Mouse (Mus musculus): ENCODE measurements around the gene Spc24. TPM values are rescaled to one million over a fixed set of nuclear protein-coding genes. Genes with fewer than 3 reads are reported as not detected.
"Not testable (repeated sequence)": the region's sequence is repeated elsewhere in the genome, so short reads cannot be mapped to it uniquely, and the experiment has no call there.

Gene Spc24
- polyA plus RNA-seq, 1 experiment: 31.7 TPM

- no peak for DNase-seq (ENCODE audit: low read depth, low spot score)
- WGBS: 9% methylated on average over 6 of the region's 6 CpGs
These were observed 26.8 kb upstream of the Spc24 start for GRCm38 (mm10) chr9:21786906-21787305.

GRCm38 (mm10) chr9:21786309-21786708 is 26.2 kb upstream of the Spc24 start:
- not testable (repeated sequence) for DNase-seq (ENCODE audit: low read depth, low spot score)
- WGBS: 78% methylated on average over 2 of the region's 2 CpGs

GRCm38 (mm10) chr9:21784517-21785307 is 24.6 kb upstream of the Spc24 start:
- WGBS: 27% methylated on average over 7 of the region's 7 CpGs
- no peak for DNase-seq (ENCODE audit: low read depth, low spot score)

DNA sequence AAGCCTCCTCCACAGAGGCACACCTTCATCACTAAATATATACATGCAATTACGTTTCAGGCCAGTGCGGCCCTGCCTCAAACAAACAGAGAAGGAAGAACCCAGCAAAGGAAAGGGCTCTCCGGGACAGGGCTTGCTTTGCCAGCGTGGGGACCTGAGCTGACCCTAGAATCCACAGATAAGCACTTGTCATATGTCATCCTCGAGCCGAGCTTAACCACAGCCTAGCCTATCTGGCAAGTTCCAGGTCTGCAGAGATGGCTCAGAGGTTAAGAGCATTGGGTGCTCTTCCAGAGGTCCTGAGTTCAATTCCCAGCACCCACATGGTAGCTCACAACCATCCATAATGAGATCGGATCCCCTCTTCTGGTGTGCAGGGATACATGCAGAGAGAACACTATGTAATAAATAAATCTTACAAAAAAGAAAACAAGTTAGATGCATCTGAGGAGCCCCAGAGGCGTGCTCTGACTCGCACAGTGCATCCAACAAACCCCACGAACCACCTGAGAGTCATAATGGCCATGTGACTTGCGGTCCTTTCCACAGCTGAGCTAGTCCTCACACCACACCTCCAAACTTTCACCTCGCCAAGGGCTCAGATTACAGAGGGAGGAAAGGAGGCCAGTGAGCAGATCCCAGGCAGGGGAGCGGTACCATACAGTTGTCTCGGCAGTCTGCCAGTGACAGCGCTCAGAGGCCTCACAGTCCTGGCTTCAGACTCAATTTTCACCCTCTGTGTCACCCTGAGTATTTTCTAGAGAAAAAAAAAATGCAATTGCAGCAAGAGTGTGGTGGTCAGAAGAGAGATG is 21.8 kb upstream of the Spc24 start:
- DNase-seq (ENCODE audit: low read depth, low spot score): no peak
- WGBS: 66% methylated on average over 15 of the region's 15 CpGs

DNA sequence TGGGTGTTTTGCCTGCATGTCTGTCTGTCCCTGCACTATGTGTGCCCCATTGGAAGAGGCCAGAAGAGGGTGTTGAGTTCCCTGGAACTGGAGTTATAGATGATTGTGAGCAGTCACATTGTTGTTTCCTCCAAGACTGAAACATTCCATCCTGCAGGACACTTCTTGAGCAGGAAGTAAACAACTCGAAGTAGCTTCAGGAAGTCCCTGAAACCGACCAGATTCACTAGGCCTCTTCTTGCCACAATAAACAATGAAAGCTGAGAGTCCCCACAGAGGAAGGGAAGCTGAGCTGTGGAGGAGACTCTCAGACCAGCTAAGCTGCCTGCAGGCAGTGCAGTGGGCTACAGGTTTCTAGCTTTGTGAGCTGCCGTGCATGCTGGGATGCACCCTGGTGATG is 17.6 kb upstream of the Spc24 start:
- WGBS: 88% methylated on average over 3 of the region's 3 CpGs
- no peak for DNase-seq (ENCODE audit: low read depth, low spot score)

- WGBS: 93% methylated on average over 16 of the region's 16 CpGs
- no peak for DNase-seq (ENCODE audit: low read depth, low spot score)
These were observed 14.2 kb upstream of the Spc24 start for GRCm38 (mm10) chr9:21774353-21774752.

- WGBS: 77% methylated on average over 5 of the region's 5 CpGs
- DNase-seq (ENCODE audit: low read depth, low spot score): not testable (repeated sequence)
These were observed 13.3 kb upstream of the Spc24 start for GRCm38 (mm10) chr9:21773396-21773795.

DNA sequence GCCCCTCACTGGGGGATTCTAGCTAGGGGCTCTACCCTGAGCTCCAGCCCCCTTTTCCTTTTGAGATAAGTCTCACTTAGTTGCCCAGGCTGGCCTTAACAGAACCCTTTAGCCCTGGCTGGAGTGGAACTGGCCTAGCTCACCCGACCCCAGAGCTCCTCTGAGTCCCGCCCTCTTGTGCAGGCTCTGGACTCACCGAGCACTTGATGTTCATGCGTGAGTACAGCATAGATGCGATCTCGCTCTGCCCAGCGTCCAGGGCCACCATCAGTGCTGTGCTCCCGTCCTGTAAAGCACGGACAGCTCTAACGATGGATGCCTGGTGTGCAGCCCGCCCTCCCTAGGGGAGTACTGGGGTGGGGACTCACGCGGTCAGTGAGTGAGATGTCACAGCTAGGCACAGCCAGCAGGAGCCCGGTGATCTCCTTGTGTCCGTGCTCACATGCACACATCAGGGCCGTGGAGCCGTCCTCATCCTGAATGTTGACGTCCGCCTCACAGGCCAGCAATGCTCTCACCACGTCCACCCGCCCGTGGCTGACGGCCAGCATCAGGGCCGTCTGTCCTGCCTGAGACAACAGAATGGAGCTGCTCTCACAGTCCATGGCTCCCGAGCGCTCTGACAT is 9.6 kb upstream of the Spc24 start:
- DNase-seq (ENCODE audit: low read depth, low spot score): no peak
- WGBS: 81% methylated on average over 26 of the region's 26 CpGs

GRCm38 (mm10) chr9:21768511-21769411 is 8.7 kb upstream of the Spc24 start:
- 40% methylated on average over 13 of the region's 13 CpGs for WGBS
- no peak for DNase-seq (ENCODE audit: low read depth, low spot score)

GRCm38 (mm10) chr9:21767896-21768295 is 7.8 kb upstream of the Spc24 start:
- WGBS: 54% methylated on average over 11 of the region's 11 CpGs

GRCm38 (mm10) chr9:21764084-21764999 is 4.2 kb upstream of the Spc24 start:
- DNase-seq (ENCODE audit: low read depth, low spot score): no peak
- WGBS: 92% methylated on average over 6 of the region's 6 CpGs

More at GRCm38 (mm10) chr9:21767896-21768295, 7.8 kb upstream of the Spc24 start:
- no peak for DNase-seq (ENCODE audit: low read depth, low spot score)

DNA sequence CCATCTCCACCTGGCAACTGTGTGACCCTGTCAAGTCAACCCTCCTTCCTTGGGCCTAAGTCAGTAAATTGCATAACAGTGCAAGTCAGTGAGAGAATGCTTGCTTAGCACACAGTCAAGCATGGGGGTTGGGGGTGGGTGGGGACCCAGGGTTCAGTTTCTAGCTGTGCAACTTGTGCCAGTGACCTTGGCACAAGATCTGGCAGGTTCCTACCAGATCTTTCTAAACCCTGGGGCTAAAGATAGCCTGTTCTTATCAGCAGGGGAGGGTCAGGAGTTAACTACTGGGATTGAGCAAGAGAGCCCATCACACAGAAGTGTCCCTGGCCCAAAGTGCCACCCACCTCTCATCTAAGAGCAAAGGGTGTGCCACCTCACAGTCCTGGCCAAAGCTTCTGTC is 2.0 kb upstream of the Spc24 start:
- DNase-seq (ENCODE audit: low read depth, low spot score): no peak

DNA sequence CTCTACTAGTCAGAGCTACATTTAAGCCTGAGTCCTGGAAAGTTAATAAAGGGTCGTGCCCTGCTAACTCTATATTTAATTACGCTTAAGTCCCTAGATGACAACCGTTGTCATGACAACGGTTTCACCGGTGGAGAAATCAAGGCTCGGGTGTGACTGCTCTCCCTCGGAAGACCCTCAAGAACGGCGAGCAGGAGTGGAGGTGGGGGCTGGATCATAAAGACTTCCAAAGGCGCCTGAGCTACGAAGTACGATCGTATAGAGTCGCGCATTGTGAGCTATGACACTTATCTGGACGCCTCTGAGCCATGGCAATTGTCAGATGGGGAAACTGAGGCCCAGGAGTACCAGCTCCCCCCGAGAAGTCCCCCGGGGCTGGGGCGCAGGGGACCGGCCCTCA is 385 bp downstream of the Spc24 start:
- DNase-seq (ENCODE audit: low read depth, low spot score): no peak
- under 1% methylated on average over 20 of the region's 20 CpGs for WGBS

GRCm38 (mm10) chr9:21758576-21759529 is 1.2 kb downstream of the Spc24 start:
- 52% methylated on average over 14 of the region's 14 CpGs for WGBS
- no peak for DNase-seq (ENCODE audit: low read depth, low spot score)

DNA sequence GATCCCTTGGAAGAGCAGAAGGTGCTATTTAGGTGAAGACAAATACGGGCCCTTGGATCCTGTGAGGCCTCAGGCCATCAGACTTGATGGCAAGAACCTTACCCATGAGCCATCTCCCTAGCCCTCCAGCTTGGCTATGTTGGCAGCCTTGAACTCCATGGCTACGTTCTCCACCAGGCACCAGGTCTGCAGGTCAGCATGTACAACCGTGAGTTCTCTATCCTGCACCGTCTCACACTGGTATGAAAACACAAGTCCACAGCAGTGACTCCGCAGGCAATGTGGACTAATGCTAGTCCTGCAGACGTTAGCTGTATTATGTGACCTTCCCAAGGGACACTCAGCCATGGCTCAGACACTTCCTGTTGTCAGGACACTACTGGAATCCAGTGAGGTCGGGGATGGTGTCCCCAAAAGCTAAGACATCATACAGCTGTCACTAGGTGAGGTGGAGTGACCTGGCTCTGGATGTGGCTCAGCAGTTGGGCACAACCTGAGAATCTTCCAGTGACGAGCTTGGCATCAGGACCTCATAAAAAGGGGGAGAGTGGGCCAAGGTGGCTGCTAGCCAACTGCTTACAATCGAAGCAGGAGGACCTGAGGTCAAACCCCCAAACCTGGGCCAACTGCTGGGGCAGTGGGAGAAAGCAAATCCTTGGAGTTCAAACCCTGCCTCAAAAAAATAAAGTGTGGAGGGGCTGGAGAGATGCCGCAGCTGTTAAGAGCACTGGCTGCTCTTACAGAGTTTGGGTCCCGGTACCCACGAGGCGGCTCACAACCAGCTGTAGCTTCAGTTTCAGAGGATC is 5.4 kb downstream of the Spc24 start:
- DNase-seq (ENCODE audit: low read depth, low spot score): no peak
- 68% methylated on average over 13 of the region's 13 CpGs for WGBS

- no peak for DNase-seq (ENCODE audit: low read depth, low spot score)
- WGBS: 55% methylated on average over 2 of the region's 2 CpGs
These were observed 6.1 kb downstream of the Spc24 start for GRCm38 (mm10) chr9:21754003-21754402.

Measured in large intestine, adult 2 months (tissue).